Mouse (Mus musculus) right cerebral cortex, postnatal 25 days (tissue): ENCODE results near the gene Hnrnpf.

Source experiments
- DNase-seq: peaks from one replicate; pipeline ENCODE4 v3.0.0; 2022

Hnrnpf gene

GRCm38 (mm10) chr6:117892386-117892785 lies 7.7 kb upstream of the Hnrnpf start:
- no peak for DNase-seq

- DNase-seq, result no peak
Observed at GRCm38 (mm10) chr6:117893435-117893834, 6.7 kb upstream of the Hnrnpf start.

DNA sequence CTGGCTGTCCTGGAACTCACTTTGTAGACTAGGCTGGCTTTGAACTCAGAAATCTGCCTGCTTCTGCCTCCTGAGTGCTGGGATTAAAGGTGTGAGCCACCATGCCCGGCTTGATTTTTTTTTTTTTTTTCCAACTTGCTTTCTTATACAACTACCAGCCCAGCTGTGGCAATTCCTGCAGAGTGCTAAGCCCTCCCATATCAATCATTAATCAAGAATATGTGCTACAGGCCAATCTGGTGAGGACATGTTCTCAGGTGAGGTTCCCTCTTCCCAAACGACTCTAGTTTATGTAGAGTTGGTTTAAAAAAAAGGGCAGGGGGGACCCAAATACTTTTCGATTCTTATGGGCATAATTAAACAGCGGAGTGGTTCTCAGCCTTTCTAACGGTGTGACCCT lies 2.3 kb upstream of the Hnrnpf start:
- no peak for DNase-seq

DNA sequence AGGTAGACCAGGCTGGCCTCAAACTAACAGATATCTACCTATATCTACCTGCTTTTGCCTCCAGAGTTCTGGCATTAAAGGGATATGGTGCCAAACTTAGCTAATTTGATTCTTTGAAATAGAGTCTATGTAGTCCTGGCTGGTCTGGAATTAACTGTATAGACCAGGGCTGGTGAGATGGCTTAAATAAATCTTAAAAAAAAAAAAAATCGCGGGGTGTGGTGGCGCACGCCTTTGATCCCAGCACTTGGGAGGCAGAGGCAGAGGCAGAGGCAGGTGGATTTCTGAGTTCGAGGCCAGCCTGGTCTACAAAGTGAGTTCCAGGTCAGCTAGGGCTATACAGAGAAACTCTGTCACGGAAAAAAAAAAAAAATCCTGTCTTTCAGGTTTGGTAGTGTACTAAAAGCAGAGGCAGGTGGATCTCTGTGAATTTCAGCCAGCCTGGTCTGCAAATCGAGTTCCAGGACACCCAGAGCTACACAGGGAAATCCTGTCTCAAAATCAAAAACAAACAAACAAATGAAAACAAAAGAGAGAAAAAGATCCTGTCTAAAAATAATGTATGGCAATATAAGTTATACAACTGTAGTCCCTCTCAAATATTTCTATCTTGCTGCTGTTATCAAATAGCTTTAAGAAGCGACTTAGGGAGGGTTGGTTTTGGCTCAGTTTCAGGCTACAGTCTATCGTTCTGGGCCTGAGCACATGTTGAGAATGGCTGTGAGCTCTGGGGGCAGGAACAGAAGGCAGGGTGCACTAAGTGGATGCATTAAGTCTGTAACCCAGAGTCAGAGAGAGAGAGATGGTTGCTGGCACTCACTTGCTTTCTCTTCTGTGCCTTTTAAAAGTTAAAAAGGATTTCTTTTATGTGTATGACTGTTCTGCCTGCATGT lies 1.6 kb downstream of the Hnrnpf start:
- no peak for DNase-seq

DNA sequence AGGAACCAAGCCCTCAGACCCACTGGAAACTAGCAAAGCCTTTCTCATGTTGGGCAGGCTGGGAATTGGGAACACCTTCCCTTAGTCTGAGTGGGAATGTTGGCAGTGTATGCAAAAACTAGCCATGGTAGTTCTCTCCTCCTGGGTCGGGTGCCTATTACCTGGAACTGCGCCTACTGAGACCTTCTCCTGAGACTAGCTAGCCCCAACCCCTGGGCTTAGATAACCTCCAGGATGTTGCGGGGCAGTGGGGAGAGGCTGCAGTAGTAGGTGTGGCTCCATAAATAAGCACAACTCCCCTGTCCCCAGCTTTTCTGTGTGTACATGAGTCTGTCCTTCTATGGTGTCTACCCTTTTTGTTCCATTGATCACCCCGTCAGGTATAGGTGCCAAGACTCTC lies 2.4 kb downstream of the Hnrnpf start:
- DNase-seq, result no peak

GRCm38 (mm10) chr6:117903836-117904235 lies 3.7 kb downstream of the Hnrnpf start:
- no peak for DNase-seq

- no peak for DNase-seq
Observed at GRCm38 (mm10) chr6:117905260-117905930, 5.3 kb downstream of the Hnrnpf start.

DNA sequence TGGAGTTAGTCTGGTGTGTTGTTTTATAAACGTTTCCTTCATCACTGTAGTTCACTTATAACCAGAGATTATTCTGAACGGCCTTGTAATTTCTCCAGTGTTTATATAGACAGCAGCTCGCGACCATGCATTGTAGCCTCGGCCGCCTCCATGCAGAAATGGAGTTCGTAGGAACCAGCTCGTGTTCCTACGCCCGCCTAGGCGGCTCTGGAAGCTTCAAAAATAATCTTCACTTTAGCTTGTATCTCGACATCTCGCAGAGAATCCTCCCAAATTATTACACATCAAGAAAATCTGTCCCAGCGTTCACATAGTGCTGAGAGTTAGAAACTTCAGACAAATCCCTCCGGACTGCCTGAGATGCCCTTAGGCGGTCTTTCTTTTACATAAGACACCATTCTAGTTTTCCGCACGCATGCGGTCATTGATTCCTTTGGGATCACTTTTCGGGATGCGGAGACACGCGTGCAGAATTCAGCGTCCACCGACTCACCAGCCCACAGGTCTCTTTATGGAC lies 5.9 kb downstream of the Hnrnpf start:
- DNase-seq, result no peak

GRCm38 (mm10) chr6:117906590-117907271 lies 6.6 kb downstream of the Hnrnpf start:
- peak; percentile 97 for DNase-seq

- peak; percentile 69 for DNase-seq
Observed at GRCm38 (mm10) chr6:117907301-117907978, 7.3 kb downstream of the Hnrnpf start.

GRCm38 (mm10) chr6:117907979-117908355 lies 7.8 kb downstream of the Hnrnpf start:
- no peak for DNase-seq

- no peak for DNase-seq
Observed at GRCm38 (mm10) chr6:117908424-117908900, 8.3 kb downstream of the Hnrnpf start.

DNA sequence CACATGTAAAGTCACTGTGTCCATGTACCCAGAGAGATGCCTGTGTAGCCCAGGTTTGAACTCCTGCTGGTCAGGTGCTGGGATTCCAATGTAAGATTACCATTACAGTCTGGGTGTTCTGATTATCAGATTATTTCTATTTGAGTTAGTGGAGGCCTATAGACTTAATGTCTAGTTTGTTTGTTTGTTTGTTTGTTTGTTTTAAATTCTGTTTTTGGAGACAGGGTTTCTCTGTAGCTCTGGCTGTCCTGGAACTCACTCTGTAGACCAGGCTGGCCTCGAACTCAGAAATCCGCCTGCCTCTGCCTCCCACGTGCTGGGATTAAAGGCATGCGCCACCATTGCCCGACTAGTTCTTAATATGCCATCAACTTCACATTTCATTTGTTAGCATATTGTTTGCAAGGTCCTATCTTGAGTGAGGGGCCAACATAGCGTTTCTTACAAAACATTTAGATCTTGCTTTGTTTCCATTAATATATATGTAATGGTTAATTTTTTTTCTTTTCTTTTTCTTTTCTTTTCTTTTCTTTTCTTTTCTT lies 10.1 kb downstream of the Hnrnpf start:
- no peak for DNase-seq

- no peak for DNase-seq
Observed at GRCm38 (mm10) chr6:117914541-117914940, 14.4 kb downstream of the Hnrnpf start.

DNA sequence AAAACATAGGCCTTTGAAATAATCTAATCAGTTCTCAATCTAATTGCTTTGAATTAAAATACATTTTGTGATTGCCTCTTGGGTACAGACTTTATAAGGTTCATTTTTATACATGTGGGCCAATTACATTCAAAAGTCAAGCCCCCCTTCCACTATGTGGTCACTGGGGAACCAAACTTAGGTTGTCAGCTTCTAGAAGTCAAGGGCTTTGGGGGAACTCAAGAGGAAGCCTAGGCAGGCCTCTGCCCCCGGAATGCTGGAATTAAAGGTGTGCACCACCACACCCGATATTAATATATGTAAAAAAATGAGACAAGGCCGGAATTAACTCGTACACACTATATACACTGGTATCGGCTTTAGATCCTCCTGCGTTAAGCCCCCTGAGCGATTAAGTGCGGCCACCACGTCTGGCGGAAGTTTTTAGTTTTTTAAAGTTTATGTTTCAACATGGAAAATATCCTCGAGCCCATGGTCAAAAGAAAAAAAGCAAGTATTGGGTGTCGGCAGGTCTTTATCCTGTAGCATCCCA lies 16.1 kb downstream of the Hnrnpf start:
- DNase-seq, result no peak

DNA sequence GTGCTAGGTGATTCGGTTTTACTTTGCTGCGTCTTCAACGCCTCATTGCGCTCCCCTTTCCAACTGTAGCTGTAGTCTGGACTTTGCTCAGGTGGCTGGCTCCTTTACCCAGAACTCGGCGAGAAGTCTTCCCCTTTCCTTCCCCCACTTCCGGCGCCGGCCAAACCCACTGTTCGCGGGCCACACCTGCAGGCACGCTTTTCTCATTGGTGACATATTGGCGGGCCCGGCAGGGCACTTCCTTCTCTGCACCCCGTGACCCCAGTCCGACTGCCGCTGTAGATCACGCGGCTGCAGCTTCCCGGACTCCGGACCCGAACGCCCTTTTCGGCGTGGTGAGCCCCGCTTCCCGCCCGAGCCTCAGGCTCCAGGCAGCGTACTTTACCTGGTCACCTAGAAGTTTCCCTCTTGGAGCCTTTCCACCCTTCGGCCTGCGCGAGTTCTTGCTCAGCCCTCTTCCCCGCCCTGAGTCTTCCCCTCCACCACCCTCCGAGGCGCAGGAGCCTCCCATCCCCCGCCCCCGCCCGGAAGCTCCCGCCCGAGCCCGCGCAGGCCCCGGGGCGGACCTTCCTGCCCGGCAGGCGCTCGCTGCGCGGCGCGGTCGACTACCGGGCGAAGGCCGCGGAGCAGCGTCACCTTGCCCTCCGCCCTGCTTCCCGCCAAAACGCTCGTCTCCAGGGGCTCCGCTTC lies 16.8 kb downstream of the Hnrnpf start:
- DNase-seq, result peak; percentile 70

DNA sequence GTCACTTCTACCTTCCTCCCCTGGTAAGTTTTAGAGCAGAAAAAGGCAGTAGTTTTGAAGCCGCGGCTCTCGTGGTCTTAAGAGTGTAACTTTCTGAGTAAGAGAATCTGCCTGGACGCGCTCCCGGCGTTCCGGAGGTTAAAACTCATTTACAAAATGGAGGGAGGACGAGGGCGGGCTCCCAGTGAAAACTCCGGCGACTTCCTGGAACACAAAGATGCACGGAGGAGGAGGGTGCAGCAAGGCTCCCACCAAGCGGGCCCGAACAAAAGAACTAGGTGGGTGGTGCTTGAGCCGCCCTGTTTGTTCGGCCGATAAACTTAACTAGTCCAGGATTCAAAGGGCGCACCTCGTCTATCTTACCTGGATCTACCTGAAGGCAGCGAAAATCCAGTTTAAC lies 17.5 kb downstream of the Hnrnpf start:
- DNase-seq, result peak; percentile 38

DNA sequence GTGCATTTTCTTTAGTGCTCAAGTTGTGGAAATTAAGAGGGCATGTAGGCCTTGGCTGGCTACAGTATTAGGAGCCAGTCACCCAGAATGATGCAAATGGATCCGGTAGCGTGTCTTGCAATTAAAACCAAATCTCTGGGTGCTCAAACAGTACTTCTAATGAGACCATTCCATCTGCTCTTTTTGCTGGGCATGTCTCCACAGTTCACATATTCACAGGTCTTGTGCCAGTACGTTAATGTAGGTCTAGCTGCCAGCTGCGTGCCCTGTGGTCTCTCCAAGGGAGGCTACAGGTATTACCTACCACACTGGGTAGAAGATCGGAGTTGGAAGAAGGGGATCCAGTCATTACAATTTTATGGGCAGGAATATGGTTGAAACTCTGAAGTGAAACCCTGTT lies 17.9 kb downstream of the Hnrnpf start:
- no peak for DNase-seq

DNA sequence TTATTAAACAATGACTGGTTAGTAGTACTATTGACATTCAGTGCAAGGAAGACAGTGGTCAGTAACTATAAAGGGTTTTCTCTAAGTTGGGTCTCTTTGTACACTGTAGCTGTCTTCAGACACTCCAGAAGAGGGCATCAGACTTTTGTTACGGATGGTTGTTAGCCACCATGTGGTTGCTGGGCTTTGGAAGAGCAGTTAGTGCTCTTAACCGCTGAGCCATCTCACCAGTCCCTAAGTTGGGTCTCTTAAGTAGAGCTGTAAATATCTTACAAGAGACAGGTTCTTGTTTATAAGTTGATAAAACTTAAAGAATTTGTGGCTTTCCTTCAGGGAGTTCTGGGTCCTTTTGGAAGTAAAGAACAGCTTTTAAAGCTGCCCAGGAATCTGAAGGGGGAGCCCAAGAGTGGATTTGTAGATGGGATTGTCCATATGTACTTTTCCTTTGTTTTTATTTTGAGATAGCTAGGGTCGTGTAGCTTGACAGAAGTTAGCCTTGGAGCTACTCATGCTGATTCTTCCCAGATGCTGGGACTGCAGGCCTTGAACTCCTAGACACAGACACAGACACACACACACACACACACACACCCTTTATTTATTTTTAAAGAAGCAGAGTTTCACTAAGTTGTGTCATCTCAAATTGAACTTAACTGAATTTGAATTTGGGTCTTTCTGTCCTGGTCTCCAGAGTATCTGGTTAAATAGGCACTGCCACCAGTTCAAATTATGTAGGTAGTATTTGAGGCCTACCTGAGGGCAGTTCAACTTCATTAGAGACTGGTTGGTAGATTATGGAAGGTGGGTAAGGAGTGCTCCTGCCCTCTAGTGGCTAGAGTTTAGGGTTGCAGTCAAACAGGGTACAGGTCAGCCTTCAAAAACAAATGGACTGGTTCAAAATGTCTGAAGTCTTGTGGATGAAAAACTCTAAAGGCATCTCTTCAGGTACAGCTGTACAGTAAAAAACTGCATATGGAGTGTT lies 20.8 kb downstream of the Hnrnpf start:
- DNase-seq, result no peak

- DNase-seq, result no peak
Observed at GRCm38 (mm10) chr6:117922041-117922440, 21.9 kb downstream of the Hnrnpf start.
